Mouse (Mus musculus) MEL (cell line): Measurements from ENCODE around the gene Gpr142. TPM values are rescaled to one million over a fixed set of nuclear protein-coding genes. Genes with fewer than 3 reads are reported as not detected.

Experiments used
- DNase-seq: peaks from one replicate; pipeline ENCODE4 v3.0.0; 2011; ENCODE audit warnings: low read depth, low spot score
- H3K27ac ChIP-seq: 2 replicates; pipeline ENCODE4 v1.5.1; 2012; ENCODE audit warnings: low read depth, mild to moderate bottlenecking, control low read depth, low read length, moderate library complexity; ENCODE audit not compliant: control insufficient read depth
- H3K27me3 ChIP-seq, 2 experiments: fragments of 150-350 bp in 1 of 2; sonication (generic) in 1 of 2; 2 replicates each; pipeline ENCODE4 v1.6.1; 2012; ENCODE audit warnings: low read length in 2 of 2, mild to moderate bottlenecking in 2 of 2, improper control_type of control experiment in 1 of 2, moderate library complexity in 1 of 2; ENCODE audit not compliant: insufficient read depth in 2 of 2, control insufficient read depth in 1 of 2
- H3K36me3 ChIP-seq, 2 experiments: 2 replicates each; pipeline ENCODE4 v1.6.1; 2012 to 2014; ENCODE audit warnings: low read length in 2 of 2, improper control_type of control experiment in 1 of 2, inconsistent platforms in 1 of 2, mild to moderate bottlenecking in 1 of 2; ENCODE audit not compliant: insufficient read depth in 2 of 2, control insufficient read depth in 1 of 2
- H3K4me1 ChIP-seq, 2 experiments: fragments of 150-350 bp in 1 of 2; sonication (generic) in 1 of 2; 2 replicates each; pipeline ENCODE4 v1.6.1; 2012; ENCODE audit warnings: low read length in 2 of 2, improper control_type of control experiment in 1 of 2, mild to moderate bottlenecking in 1 of 2; ENCODE audit not compliant: insufficient read depth in 2 of 2, control insufficient read depth in 1 of 2
- H3K4me3 ChIP-seq, 2 experiments: fragments of 150-350 bp in 1 of 2; sonication (generic) in 1 of 2; 2 replicates each; pipeline ENCODE4 v1.5.1; 2012; ENCODE audit warnings: low read depth in 2 of 2, low read length in 2 of 2, mild to moderate bottlenecking in 2 of 2, moderate library complexity in 2 of 2, control low read depth in 1 of 2, improper control_type of control experiment in 1 of 2; ENCODE audit not compliant: control insufficient read depth in 1 of 2, insufficient read depth in 1 of 2
- H3K79me2 ChIP-seq: 2 replicates; pipeline ENCODE4 v1.6.1; 2012; ENCODE audit warnings: mild to moderate bottlenecking, low read length, moderate library complexity; ENCODE audit not compliant: control insufficient read depth, poor library complexity, insufficient read depth
- H3K9ac ChIP-seq: 2 replicates; pipeline ENCODE4 v1.6.1; 2012; ENCODE audit warnings: low read depth, mild to moderate bottlenecking, control low read depth, low read length, moderate library complexity; ENCODE audit not compliant: control insufficient read depth, poor library complexity, severe bottlenecking
- H3K9me3 ChIP-seq: fragments of 150-350 bp; sonication (generic); replicated peaks from 2 replicates; pipeline ENCODE4 v1.6.1; 2012; ENCODE audit warnings: mild to moderate bottlenecking, low read length, improper control_type of control experiment, moderate library complexity; ENCODE audit not compliant: insufficient read depth
- CHD1 ChIP-seq: IDR thresholded peaks from 2 replicates; pipeline ENCODE4 v1.6.1; 2012; ENCODE audit warnings: low read depth, mild to moderate bottlenecking, inconsistent platforms, low read length, improper control_type of control experiment
- CHD2 ChIP-seq: IDR thresholded peaks from 2 replicates; pipeline ENCODE4 v1.6.1; 2011; ENCODE audit warnings: low read length, improper control_type of control experiment
- ELF1 ChIP-seq: IDR thresholded peaks from 2 replicates; pipeline ENCODE4 v1.6.1; 2014; ENCODE audit warnings: low read depth, mild to moderate bottlenecking, inconsistent platforms, low read length, improper control_type of control experiment, moderate library complexity
- MAFK ChIP-seq: IDR thresholded peaks from 2 replicates; pipeline ENCODE4 v1.6.1; 2011; ENCODE audit warnings: low read depth, mild to moderate bottlenecking, low read length, improper control_type of control experiment, borderline replicate concordance
- MEF2A ChIP-seq: IDR thresholded peaks from 2 replicates; pipeline ENCODE4 v1.6.1; 2014; ENCODE audit warnings: low read depth, mild to moderate bottlenecking, inconsistent platforms, low read length, improper control_type of control experiment; ENCODE audit not compliant: poor library complexity, insufficient replicate concordance, severe bottlenecking; ENCODE audit errors: extremely low read depth
- NRF1 ChIP-seq: IDR thresholded peaks from 2 replicates; pipeline ENCODE4 v1.6.1; 2014; ENCODE audit warnings: low read depth, mild to moderate bottlenecking, inconsistent platforms, low read length, improper control_type of control experiment, moderate library complexity; ENCODE audit not compliant: poor library complexity, insufficient read depth, severe bottlenecking
- POLR2A ChIP-seq, 2 experiments: IDR thresholded peaks; 2 replicates each; pipeline ENCODE4 v1.6.1; 2011 to 2012; ENCODE audit warnings: low read length in 2 of 2, mild to moderate bottlenecking in 2 of 2, control low read depth in 1 of 2, improper control_type of control experiment in 1 of 2, low read depth in 1 of 2, moderate library complexity in 1 of 2; ENCODE audit not compliant: control insufficient read depth in 1 of 2, insufficient read depth in 1 of 2, poor library complexity in 1 of 2
- SMC3 ChIP-seq: IDR thresholded peaks from 2 replicates; pipeline ENCODE4 v1.6.1; 2011; ENCODE audit warnings: low read depth, low read length, improper control_type of control experiment
- TCF12 ChIP-seq: IDR thresholded peaks from 2 replicates; pipeline ENCODE4 v1.6.1; 2014; ENCODE audit warnings: low read depth, mild to moderate bottlenecking, inconsistent platforms, low read length, improper control_type of control experiment, moderate library complexity
- UBTF ChIP-seq: IDR thresholded peaks from 2 replicates; pipeline ENCODE4 v1.6.1; 2012; ENCODE audit warnings: low read depth, mild to moderate bottlenecking, inconsistent platforms, low read length, improper control_type of control experiment, moderate library complexity, borderline replicate concordance; ENCODE audit not compliant: insufficient read depth
- polyA plus RNA-seq, 2 experiments: library from polyadenylated mRNA; stranded (reverse) in 1 of 2; unstranded in 1 of 2; fragments of >175 nt in 1 of 2; fragments of >200 nt in 1 of 2; gene quantifications; 2 replicates each; pipeline versions ENCODE4 v1.2.1 to v1.2.4; 2012; ENCODE audit warnings: low replicate concordance in 2 of 2, low read depth in 1 of 2; ENCODE audit not compliant: insufficient read length in 2 of 2, insufficient read depth in 1 of 2, missing spikeins in 1 of 2
- total RNA-seq: library from RNA; depleted of rRNA; stranded (reverse); fragments of 300-350 nt; gene quantifications from 2 replicates; pipeline ENCODE4 v1.2.3, GENCODE M21; 2012; rRNA removed

Gpr142 gene
- total and polyA plus RNA-seq, 3 experiments: not detected

- Histone ChIP-seq H3K4me3 (no peak overlapping the region), H3K27ac (no peak overlapping the region), H3K79me2 (no peaks in the 10 kb centered on the region), H3K36me3 (no peaks in the 10 kb centered on the region), H3K9me3 (no peaks in the 10 kb centered on the region), H3K27me3 (no peaks in the 10 kb centered on the region), H3K9ac (no peak overlapping the region), H3K4me1 (no peaks in the 10 kb centered on the region)
- DNase-seq: no peak
- TF ChIP-seq POLR2A (IDR thresholded peaks at IDR 0.05; ENCODE audit: control insufficient read depth in 1 of 2, insufficient read depth in 1 of 2, low read depth in 1 of 2, low read length in 2 of 2, poor library complexity in 1 of 2): no peak
- TF ChIP-seq UBTF: no peak
Observed at GRCm38 (mm10) chr11:114853174-114853838, 54.6 kb downstream of the Gpr142 start.

- Histone ChIP-seq H3K27ac (no peak overlapping the region), H3K79me2 (no peaks in the 10 kb centered on the region), H3K9ac (no peak overlapping the region), H3K4me1 (no peaks in the 10 kb centered on the region), H3K4me3 (no peak overlapping the region), H3K9me3 (no peaks in the 10 kb centered on the region), H3K27me3 (no peaks in the 10 kb centered on the region), H3K36me3 (no peaks in the 10 kb centered on the region)
- DNase-seq: no peak
- TF ChIP-seq SMC3 (no peak), CHD2 (no peak), MEF2A (no peak), TCF12 (no peak), CHD1 (no peak)
Observed at GRCm38 (mm10) chr11:114854581-114854980, 55.9 kb downstream of the Gpr142 start.

GRCm38 (mm10) chr11:114856125-114856524 is 57.4 kb downstream of the Gpr142 start:
- Histone ChIP-seq H3K9me3 (no peaks in the 10 kb centered on the region), H3K79me2 (no peaks in the 10 kb centered on the region), H3K4me3 (no peak overlapping the region), H3K27me3 (no peaks in the 10 kb centered on the region), H3K9ac (no peak overlapping the region), H3K4me1 (no peaks in the 10 kb centered on the region), H3K27ac (no peak overlapping the region), H3K36me3 (no peaks in the 10 kb centered on the region)
- TF ChIP-seq MAFK (no peak), NRF1 (no peak), ELF1 (no peak)
- DNase-seq: no peak

Other genes with a start within 250 kb of the Gpr142 start
- gene Rpl38, start 130.4 kb upstream of the Gpr142 start, total RNA-seq: 4,892 and 5,142 TPM in 2 replicates
- gene Rpl38, start 130.4 kb upstream of the Gpr142 start, polyA plus RNA-seq: 1,000 to 10,000 TPM in 1 of 2 experiments, 100 to 1,000 TPM in 1; 851 to 1,236 TPM
- 9.7 and 10.4 TPM in 2 replicates for gene Ttyh2, start 123.5 kb upstream of the Gpr142 start, total RNA-seq
- gene Ttyh2, start 123.5 kb upstream of the Gpr142 start, polyA plus RNA-seq: 1 to 10 TPM in 1 of 2 experiments, not detected in 1; 7.2 TPM
- not detected in 2 replicates for gene Dnaic2, start 71.5 kb upstream of the Gpr142 start, total RNA-seq
- not detected for gene Dnaic2, start 71.5 kb upstream of the Gpr142 start, polyA plus RNA-seq
- gene Kif19a, start 33.5 kb upstream of the Gpr142 start, total RNA-seq: not detected in 2 replicates
- gene Kif19a, start 33.5 kb upstream of the Gpr142 start, polyA plus RNA-seq: not detected
- gene Btbd17, start 3.0 kb upstream of the Gpr142 start, total RNA-seq: not detected in 2 replicates
- gene Btbd17, start 3.0 kb upstream of the Gpr142 start, polyA plus RNA-seq: not detected
- not detected in 2 replicates for gene Gprc5c, start 52.2 kb downstream of the Gpr142 start, total RNA-seq
- not detected for gene Gprc5c, start 52.2 kb downstream of the Gpr142 start, polyA plus RNA-seq
- not detected in 2 replicates for gene Cd300a, start 91.1 kb downstream of the Gpr142 start, total RNA-seq
- under 1 TPM in 1 of 2 experiments, not detected in 1; 0.58 TPM for gene Cd300a, start 91.1 kb downstream of the Gpr142 start, polyA plus RNA-seq
- not detected in 2 replicates for gene Cd300lb, start 135.5 kb downstream of the Gpr142 start, total RNA-seq
- gene Cd300lb, start 135.5 kb downstream of the Gpr142 start, polyA plus RNA-seq: not detected
- not detected in 2 replicates for gene Cd300c, start 170.2 kb downstream of the Gpr142 start, total RNA-seq
- gene Cd300c, start 170.2 kb downstream of the Gpr142 start, polyA plus RNA-seq: not detected
- not detected in 2 replicates for gene Cd300ld, start 191.0 kb downstream of the Gpr142 start, total RNA-seq
- not detected for gene Cd300ld, start 191.0 kb downstream of the Gpr142 start, polyA plus RNA-seq
- gene Cd300c2, start 203.0 kb downstream of the Gpr142 start, total RNA-seq: not detected in 2 replicates
- gene Cd300c2, start 203.0 kb downstream of the Gpr142 start, polyA plus RNA-seq: not detected
- gene Cd300ld2, start 217.3 kb downstream of the Gpr142 start, total RNA-seq: not detected in 2 replicates
- gene Cd300ld2, start 217.3 kb downstream of the Gpr142 start, polyA plus RNA-seq: not detected
- not detected in 2 replicates for gene Cd300ld4, start 228.1 kb downstream of the Gpr142 start, total RNA-seq
- not detected for gene Cd300ld4, start 228.1 kb downstream of the Gpr142 start, polyA plus RNA-seq
- gene Cd300ld5, start 238.8 kb downstream of the Gpr142 start, total RNA-seq: not detected in 2 replicates
- not detected for gene Cd300ld5, start 238.8 kb downstream of the Gpr142 start, polyA plus RNA-seq
- gene Cd300ld3, start 249.5 kb downstream of the Gpr142 start, total RNA-seq: not detected in 2 replicates
- not detected for gene Cd300ld3, start 249.5 kb downstream of the Gpr142 start, polyA plus RNA-seq